Mouse (Mus musculus) liver (tissue): ENCODE results near the gene Hexa.

Experiments
- DNase-seq: peaks from one replicate; pipeline ENCODE4 v3.0.0-alpha.2; 2020; ENCODE audit warnings: mixed read lengths

The Hexa gene

DNA sequence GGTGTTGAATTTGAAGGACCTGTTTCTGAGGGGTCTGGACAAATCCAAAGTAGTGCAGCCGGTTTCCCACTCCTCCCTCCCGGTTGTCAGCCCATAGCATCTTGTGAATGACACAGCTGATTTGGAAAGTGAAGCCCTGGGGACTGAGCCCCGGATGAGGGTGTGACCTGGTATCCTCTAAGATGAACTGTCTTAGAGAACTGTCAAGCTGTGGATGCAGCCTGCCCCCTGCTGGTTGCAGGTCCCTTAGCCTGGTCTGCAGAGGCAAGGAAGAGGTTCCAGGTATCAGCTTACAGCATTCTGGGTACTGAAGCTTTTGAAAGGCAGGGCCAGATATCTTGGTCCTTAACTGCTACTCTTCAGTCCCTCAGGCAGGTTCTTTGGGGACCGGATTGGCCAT is 26.3 kb downstream of the Hexa start:
- peak; percentile 78 for DNase-seq

DNA sequence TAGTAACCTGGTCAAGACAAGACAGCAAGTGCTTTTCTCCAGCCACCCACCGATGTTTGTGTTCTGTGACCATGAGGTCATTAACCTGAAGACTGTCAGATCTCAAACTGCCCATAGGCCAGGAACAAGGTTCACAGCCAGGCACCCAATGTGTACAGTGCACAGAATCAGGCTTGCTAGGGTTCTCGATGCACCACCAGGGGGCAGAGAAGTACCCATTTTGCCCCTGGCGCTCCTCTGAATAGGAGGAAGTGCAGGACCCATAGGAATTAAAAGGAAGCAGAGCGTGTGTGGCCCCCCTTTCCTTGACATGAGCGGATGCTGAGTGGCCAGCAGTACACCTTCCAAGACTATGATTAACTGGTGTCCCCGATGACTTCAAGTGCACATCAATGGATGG is 27.8 kb downstream of the Hexa start:
- DNase-seq, result peak; percentile 67

DNA sequence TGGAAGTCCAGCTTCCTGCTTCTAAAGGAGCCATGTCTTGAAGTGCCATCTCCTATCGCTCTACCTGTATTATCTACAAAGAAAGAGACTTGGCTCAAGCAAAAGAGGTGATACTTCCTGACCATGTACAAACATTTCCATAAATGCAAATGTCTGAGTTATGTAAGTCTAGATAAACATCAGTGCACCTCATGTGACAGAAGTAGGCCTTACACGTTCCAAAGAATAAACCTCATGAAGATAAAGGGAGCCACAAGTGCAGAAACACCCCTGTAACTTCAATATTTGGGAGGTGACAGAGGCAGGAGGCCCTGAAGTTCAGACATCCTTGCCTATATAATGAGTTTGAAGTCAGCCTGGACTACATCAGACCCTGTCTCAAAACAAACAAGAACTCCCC is 32.5 kb downstream of the Hexa start:
- DNase-seq, result no peak

DNA sequence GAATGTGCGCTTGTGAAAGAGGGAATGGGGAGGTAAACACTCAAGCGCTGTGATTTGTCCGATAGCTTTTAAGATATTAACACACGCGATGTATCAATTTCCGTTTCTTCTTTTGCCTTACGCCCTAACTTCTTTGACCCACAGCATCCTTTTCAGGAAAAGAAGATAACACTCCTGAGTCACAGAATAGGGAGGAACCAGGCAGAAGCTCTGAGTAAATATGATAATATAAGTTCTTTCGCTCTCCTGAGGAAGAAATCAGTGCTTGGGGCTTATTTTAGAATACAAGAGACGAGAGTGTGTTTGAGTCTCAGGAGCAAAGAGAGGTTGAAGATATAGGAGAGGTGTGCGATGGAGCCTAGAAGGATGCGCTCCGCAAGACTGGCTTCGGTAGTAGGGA is 38.1 kb downstream of the Hexa start:
- DNase-seq, result no peak

DNA sequence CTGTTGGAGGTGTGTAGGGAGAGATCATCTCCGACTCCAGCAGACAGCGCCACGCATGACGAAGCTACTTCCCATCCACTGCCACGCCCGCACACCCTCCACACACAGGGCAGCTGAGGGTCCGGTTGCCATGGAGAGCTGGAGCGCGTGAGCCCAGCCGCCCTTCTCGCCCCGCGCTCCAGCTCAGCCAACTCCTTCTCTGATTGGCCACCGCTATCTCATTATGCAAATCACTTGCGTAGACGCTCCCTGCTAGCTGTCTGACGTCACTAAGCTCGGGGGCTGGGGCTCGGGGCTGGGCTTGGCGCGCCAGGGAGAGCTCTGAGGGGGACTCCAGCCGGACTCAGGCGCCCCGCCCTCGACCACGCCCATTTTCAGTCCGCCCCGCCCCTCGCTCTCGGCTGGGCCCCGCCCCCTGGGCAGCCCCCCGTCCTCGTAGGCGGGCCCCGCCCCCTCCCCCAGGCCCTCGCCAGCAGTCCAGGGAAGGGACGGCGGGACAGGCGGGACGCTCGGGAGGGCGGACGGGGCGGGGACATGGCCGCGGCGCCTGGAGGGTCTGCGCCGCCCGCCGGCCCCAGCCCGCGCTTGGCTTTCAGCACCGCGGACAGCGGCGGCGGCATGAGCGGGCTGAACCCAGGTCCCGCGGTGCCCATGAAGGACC is 38.6 kb downstream of the Hexa start, which contains the start of gene Celf6:
Gene Celf6, plus strand, starts transcription at position 74 of the 661 bp plus-strand sequence.
- DNase-seq, result peak; percentile 93

DNA sequence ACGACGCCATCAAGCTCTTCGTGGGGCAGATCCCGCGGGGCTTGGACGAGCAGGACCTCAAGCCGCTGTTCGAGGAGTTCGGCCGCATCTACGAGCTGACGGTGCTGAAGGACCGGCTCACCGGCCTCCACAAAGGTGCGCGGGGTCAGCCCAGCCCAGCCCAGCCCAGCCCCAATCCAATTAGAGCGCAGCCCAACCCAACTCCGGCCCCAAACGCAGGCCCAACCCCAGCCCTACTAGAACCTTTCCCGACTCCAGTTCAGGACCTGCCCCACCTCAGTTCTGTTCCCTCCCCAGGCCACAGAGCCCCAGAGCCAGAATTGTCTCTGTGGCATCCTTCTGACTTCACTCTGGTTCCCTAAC is 39.1 kb downstream of the Hexa start:
- DNase-seq, result no peak

DNA sequence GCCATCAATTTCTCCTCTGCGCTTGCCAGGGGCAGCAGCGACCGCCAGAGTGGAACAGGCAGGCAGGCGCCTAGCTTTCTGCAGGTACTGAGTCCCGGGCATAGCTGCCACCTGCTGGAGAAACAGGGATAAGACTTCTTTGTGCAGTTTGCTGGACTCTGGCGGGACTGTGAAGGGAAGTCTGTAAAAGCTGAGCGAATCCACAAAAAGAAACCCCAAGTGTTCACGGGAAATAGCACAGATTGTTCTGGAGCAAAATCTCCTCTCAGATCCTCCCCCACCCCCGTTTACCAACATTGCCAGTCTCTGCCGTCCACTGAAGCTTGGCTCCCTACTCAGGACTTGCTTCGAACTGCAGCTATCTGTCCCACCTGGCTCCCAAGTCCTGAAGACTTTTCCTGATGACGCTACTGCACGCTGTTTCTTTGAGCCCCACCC is 45.5 kb downstream of the Hexa start:
- DNase-seq, result peak; percentile 64

DNA sequence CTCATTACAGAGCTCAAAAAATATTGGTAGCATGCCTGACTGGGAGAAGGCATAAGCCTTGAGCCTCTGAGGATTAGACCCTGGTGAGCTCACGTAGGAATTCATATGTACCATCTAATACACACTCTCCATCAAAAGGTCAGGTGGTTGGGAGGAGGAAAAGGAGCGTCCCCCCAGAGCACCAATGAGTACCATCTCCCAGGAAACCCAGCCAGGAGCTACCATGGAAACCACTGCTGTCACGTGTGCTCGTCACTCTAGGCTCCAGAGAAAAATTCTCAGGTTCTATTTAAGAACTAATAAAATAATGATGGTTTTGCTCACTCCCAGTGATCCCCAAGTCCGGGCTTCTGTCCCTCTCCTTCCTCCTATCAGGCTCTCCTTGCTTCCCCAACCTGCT is 48.9 kb downstream of the Hexa start:
- no peak for DNase-seq

DNA sequence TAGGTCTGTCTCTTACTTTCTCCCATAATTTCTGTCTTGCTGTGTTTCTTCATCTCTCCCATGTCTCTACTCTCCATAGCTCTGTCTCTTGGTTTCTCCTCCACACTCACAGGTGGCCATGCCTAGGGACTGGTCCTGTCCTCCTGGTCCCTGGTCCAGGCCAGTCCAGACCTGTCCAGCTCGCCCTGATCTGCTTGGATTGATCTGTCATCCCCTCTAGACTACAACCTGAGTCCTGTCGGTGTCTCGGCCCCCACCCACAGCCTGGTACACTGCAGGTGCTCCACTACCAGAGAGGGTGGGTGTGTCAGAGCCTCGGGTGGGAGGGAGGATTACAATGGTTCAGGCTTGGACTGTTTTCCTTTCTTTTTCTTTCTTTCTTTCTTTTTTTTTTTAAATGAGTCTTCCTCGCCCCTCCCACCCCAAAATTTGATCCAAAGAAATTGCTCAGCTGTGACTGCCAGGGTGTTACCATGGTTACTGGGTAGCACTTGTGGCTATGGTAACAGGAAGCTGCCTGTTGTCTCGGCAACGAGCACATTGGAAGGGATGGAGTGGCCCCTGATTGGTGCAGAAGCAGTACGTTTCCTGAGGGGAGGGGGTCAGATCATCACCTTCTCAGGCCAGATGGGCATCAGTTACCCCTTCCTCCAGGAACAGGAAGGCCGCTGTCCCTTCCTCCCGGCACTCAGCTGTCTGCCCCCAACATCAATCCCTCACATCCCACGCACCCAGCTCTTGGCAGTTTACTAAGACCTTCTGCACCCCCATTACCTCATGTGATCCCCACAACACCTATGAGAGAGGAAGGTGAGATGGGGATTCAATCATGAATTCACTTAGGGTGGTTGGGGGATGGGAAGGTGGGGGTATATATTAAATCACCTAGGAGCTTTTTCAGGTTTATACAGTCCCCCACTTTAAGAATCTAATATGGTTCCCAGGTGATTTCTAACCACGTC is 49.7 kb downstream of the Hexa start:
- DNase-seq, result no peak

DNA sequence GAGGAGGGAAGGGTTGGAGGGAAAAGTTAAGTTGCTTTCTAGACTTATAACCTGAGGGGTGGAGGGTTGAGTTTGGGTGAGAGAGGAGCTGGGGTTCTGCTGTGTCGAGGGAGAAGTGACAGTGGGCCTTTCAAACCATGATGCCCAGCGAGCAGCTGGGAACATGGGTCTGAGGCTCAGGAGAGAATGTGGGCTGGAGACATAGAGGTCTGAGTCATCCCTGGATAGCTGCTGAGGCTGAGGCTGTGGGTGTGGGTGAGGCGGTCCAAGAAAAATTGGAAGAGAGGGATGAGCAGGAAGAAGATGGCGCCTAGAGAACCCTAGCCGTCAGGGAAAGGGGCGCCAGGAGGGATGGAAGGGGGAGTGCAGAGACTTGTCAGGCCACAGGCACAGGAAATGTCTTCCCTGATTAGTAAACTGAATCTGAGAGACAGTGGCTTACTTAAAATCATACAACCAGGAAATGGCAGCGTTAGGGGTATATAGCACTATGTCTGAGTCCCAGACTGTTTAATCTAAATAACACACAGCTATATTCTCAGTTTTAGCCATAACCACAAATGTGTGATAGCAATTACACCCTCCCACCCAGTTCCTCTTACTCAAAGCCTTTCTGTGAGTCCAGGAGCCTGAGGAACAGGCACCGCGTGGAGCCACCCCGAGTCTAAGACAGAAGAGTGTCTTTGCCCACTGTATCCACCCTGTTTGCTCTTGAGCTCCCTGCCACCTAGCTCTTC is 50.5 kb downstream of the Hexa start:
- DNase-seq, result no peak

DNA sequence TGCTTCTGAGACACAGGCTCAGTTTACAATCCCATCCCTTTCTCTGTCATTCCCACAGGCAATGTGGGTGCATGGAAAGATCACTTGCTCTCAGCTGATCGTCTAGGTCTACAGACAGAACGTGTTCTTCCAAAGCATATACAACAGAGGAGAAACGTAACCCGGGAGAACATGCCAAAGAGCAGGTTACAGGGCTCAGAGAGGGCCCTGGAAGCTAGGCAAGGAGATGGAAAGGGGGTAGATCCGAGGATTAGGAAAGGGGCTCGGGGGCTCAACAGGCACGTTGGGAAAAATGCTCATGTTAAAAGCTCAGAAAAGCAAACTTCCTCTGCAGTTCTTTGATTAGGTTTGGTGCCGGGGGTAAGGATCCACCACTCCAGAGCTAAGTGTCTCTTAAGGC is 62.3 kb downstream of the Hexa start:
- DNase-seq, result no peak

DNA sequence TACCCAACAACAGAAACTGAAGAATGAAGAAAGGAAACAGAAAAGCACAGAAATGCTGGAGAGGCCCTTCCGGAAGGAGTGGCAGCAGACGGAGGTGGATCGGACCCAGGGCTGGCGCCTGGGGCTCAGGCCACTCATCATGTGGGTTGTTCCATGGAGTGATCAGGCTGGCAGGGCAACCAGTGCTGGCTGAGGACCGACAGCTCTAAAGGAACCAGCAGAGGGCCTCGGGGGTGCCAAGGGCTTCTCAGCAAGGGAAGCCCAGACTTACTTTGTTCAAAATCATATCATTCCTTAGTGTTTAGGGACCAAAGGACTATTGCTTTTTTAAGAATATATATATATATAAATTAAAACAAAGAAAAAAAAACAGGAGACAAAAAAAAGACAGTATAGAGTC is 66.6 kb downstream of the Hexa start:
- no peak for DNase-seq

DNA sequence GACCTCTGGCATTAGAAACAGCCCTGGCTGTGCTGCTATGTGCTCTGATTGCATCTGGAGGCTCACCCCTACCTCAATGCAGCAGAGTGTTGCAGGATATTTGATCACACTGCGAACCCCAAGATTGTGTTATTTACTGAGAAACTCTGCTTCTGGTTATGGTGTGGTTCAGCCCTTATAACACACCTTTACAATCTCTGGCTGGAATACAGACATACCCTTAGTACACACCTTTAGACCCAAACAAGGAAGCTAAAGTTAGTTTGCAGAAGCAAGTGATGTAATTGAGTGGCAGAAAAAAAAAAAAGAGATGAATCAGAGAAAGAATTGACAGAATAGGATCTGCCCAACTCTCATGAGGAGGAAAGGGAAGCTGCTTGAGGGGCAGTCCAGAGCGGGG is 71.6 kb downstream of the Hexa start:
- DNase-seq, result no peak
